Mouse (Mus musculus) thymus, adult 2 months (tissue): ENCODE measurements around the gene Lingo2.

ENCODE experiments used
- CTCF ChIP-seq: fragments of 200-500 bp; IDR thresholded peaks from 2 replicates; pipeline ENCODE4 v1.5.1; 2012; ENCODE audit warnings: mild to moderate bottlenecking, control low read depth, low read length, moderate library complexity, borderline replicate concordance; ENCODE audit not compliant: control insufficient read depth, poor library complexity, insufficient read depth; ENCODE audit errors: extremely low read depth
- POLR2A ChIP-seq: fragments of 200-500 bp; IDR thresholded peaks from 2 replicates; pipeline ENCODE4 v1.6.1; 2012; ENCODE audit warnings: mild to moderate bottlenecking, low read length, control low read depth, moderate library complexity; ENCODE audit not compliant: control insufficient read depth, poor library complexity, insufficient read depth; ENCODE audit errors: extremely low read depth

DNA sequence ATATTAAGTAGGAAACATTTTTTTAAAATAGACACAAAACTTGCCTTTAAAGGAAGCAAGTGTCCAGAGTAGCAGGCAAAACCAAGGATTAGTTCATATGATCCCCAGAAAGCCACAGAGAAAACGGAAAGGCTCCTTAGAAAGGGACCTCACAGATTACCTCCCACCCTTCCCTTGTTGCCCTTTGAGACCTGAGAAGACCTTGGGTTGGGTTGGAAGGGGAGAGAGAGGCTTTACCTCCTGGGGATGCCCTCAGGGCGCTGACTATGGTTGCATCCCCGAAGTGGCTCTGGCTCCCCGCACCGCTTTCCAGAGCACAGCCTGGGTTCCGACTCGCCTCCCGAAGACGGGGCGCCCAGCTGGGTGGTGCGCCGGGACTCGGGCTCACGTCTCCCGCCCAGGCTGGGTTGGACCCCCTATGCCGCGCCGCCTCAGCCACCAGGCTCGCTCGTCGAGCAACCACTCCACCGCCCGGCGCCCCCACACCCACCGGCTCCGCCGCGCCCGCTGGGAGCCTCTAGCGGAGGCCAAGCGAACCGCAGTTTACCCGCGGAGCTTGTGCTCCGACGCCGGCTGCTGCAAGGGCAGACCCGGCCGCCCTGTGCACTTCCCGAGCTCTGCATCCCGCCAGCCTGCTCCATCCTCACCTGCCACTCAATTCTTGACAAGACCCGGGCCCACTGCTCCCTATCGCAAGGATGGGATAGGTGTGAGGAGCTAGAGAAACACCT lies 1.4 kb downstream of the Lingo2 start:
- TF ChIP-seq POLR2A (no peak), CTCF (no peak)
